In genomic region chr2:74669650-74670235, GRCm38 (mm10) we compare ENCODE assay signal across 35 mouse cellular contexts. TPM values are rescaled to one million over a fixed set of nuclear protein-coding genes. Genes with fewer than 3 reads are reported as not detected.
DNase-seq lines count a peak whose midpoint lies in the region; ATAC-seq lines count a peak whose summit lies in the region.
"Had no signal": no experiment of that assay in that cellular context is flagged by ENCODE, and none has a peak within 500 bp of the region (broad histone marks: within the 10 kb centered on the region; RNA-seq: fewer than 3 reads in every experiment).

No protein-coding gene starts in this region.

- no peak overlapping the region for H3K9ac ChIP-seq in midbrain, embryonic 11.5 days (ENCODE audit: low read length)
- H3K9ac ChIP-seq in midbrain, embryonic 15.5 days: no peak overlapping the region
- peak overlapping the region; percentile 90 for H3K9ac ChIP-seq in limb, embryonic 11.5 days (ENCODE audit: low read length)
- H3K9ac ChIP-seq in neural tube, embryonic 12.5 days: no peak overlapping the region
- H3K9ac ChIP-seq: embryonic facial prominence, embryonic 13.5 days; forebrain, embryonic 15.5 days; hindbrain, embryonic 15.5 days; liver, embryonic 13.5 days had no signal

- H3K4me2 ChIP-seq in midbrain, embryonic 11.5 days: no peak overlapping the region
- no peak overlapping the region for H3K4me2 ChIP-seq in midbrain, embryonic 15.5 days
- peak overlapping the region; percentile 88 for H3K4me2 ChIP-seq in limb, embryonic 11.5 days (ENCODE audit: low read depth, severe bottlenecking)
- H3K4me2 ChIP-seq in neural tube, embryonic 12.5 days (replicated peaks): peak overlapping the region; percentile 72; the same call in 1 of the 2 replicates
- H3K4me2 ChIP-seq: embryonic facial prominence, embryonic 13.5 days; forebrain, embryonic 15.5 days; hindbrain, embryonic 15.5 days; liver, embryonic 13.5 days had no signal

- no peaks in the 10 kb centered on the region for H3K9me3 ChIP-seq in heart, embryonic 10.5 days
- no peaks in the 10 kb centered on the region for H3K9me3 ChIP-seq in midbrain, embryonic 11.5 days (ENCODE audit: control insufficient read depth, low read length)
- no peaks in the 10 kb centered on the region for H3K9me3 ChIP-seq in midbrain, embryonic 15.5 days
- no peaks in the 10 kb centered on the region for H3K9me3 ChIP-seq in limb, embryonic 11.5 days (ENCODE audit: control insufficient read depth, low read length)
- no peaks in the 10 kb centered on the region for H3K9me3 ChIP-seq in neural tube, embryonic 12.5 days
- H3K9me3 ChIP-seq: embryonic facial prominence, embryonic 13.5 days; forebrain, embryonic 15.5 days; hindbrain, embryonic 15.5 days; liver, embryonic 13.5 days had no signal

- H3K36me3 ChIP-seq in heart, embryonic 10.5 days: no peaks in the 10 kb centered on the region
- no peaks in the 10 kb centered on the region for H3K36me3 ChIP-seq in midbrain, embryonic 11.5 days (ENCODE audit: control insufficient read depth, insufficient read depth, low read length)
- no peaks in the 10 kb centered on the region for H3K36me3 ChIP-seq in midbrain, embryonic 15.5 days (replicated peaks)
- no peaks in the 10 kb centered on the region for H3K36me3 ChIP-seq in limb, embryonic 11.5 days (ENCODE audit: control insufficient read depth, insufficient read depth, low read length)
- H3K36me3 ChIP-seq in neural tube, embryonic 12.5 days: no peaks in the 10 kb centered on the region
- H3K36me3 ChIP-seq: embryonic facial prominence, embryonic 13.5 days; forebrain, embryonic 15.5 days; hindbrain, embryonic 15.5 days; liver, embryonic 13.5 days had no signal

- ATAC-seq in midbrain, embryonic 11.5 days (ENCODE audit: low FRiP score): no peak
- ATAC-seq in midbrain, embryonic 15.5 days (replicated peaks): no peak
- no peak for ATAC-seq in limb, embryonic 11.5 days (ENCODE audit: insufficient number of reproducible peaks, low FRiP score, low TSS enrichment, low read depth)
- ATAC-seq in neural tube, embryonic 12.5 days (ENCODE audit: low FRiP score, low read depth): no peak
- ATAC-seq: CD4-positive, CD25-positive, alpha-beta regulatory T cell, adult 4 months; forebrain, embryonic 15.5 days; intestine, embryonic 16.5 days had no signal

- H3K4me3 ChIP-seq in heart, embryonic 10.5 days: no peak overlapping the region
- no peak overlapping the region for H3K4me3 ChIP-seq in midbrain, embryonic 11.5 days (ENCODE audit: low read depth, low read length)
- H3K4me3 ChIP-seq in midbrain, embryonic 15.5 days: no peak overlapping the region
- peak overlapping the region; percentile 63 for H3K4me3 ChIP-seq in limb, embryonic 11.5 days (ENCODE audit: low read depth, low read length)
- H3K4me3 ChIP-seq in neural tube, embryonic 12.5 days: no peak overlapping the region
- H3K4me3 ChIP-seq: embryonic facial prominence, embryonic 13.5 days; forebrain, embryonic 15.5 days; hindbrain, embryonic 15.5 days; liver, embryonic 13.5 days had no signal

- H3K4me1 ChIP-seq in heart, embryonic 10.5 days: peaks cover 24% of the 10 kb centered on the region
- H3K4me1 ChIP-seq in midbrain, embryonic 11.5 days (ENCODE audit: control insufficient read depth, insufficient read depth, low read length): peaks cover 8% of the 10 kb centered on the region; the same call in 1 of the 2 replicates
- H3K4me1 ChIP-seq in midbrain, embryonic 15.5 days: peaks cover 11% of the 10 kb centered on the region
- peaks cover 17% of the 10 kb centered on the region for H3K4me1 ChIP-seq in limb, embryonic 11.5 days (ENCODE audit: control insufficient read depth, insufficient read depth, low read length)
- peaks cover 22% of the 10 kb centered on the region for H3K4me1 ChIP-seq in neural tube, embryonic 12.5 days

- 2% methylated on average over 14 of the region's 14 CpGs for WGBS in heart, embryonic 10.5 days
- WGBS in midbrain, embryonic 11.5 days: 2% methylated on average over 14 of the region's 14 CpGs
- WGBS in midbrain, embryonic 15.5 days: 2% methylated on average over 14 of the region's 14 CpGs
- WGBS in limb, embryonic 11.5 days: under 1% methylated on average over 14 of the region's 14 CpGs
- under 1% methylated on average over 14 of the region's 14 CpGs for WGBS in neural tube, embryonic 12.5 days

- H3K27me3 ChIP-seq in heart, embryonic 10.5 days (ENCODE audit: insufficient read depth, poor library complexity, severe bottlenecking): peaks cover 100% of the 10 kb centered on the region
- H3K27me3 ChIP-seq in midbrain, embryonic 11.5 days (ENCODE audit: control insufficient read depth, insufficient read depth, low read length): peaks cover 95% of the 10 kb centered on the region
- peaks cover 94% of the 10 kb centered on the region for H3K27me3 ChIP-seq in midbrain, embryonic 15.5 days (replicated peaks)
- H3K27me3 ChIP-seq in limb, embryonic 11.5 days (ENCODE audit: control insufficient read depth, insufficient read depth, low read length): peaks cover 44% of the 10 kb centered on the region
- peaks cover 95% of the 10 kb centered on the region for H3K27me3 ChIP-seq in neural tube, embryonic 12.5 days (replicated peaks)

- DNase-seq in heart, embryonic 10.5 days (ENCODE audit: low spot score): peak; percentile 47
- no peak for DNase-seq in heart, adult 9 months (ENCODE audit: low spot score in 2 of 2)
- DNase-seq in midbrain, embryonic 11.5 days (ENCODE audit: low spot score, missing footprints): peak; percentile 95
- DNase-seq in limb, embryonic 11.5 days (ENCODE audit: low spot score): peak; percentile 62
- DNase-seq in left cerebral cortex, adult 18-20 months (ENCODE audit: low spot score in 2 of 2): no peak
- DNase-seq in layer of hippocampus, postnatal 36 days: no peak
- DNase-seq: adrenal gland, adult 8-10 months; cerebellum, adult 18-20 months; cerebellum, postnatal 14 days; heart, adult 18-20 months; heart, postnatal 36 days; kidney, postnatal 36 days; liver, embryonic 13.5 days; lung, adult 2 months; lung, postnatal 14 days; midbrain, embryonic 14.5 days; thymus, adult 18-20 months; thymus, postnatal 36 days had no signal

- H3K27ac ChIP-seq in heart, embryonic 10.5 days: no peak overlapping the region
- no peak overlapping the region for H3K27ac ChIP-seq in midbrain, embryonic 11.5 days (ENCODE audit: low read depth, low read length)
- H3K27ac ChIP-seq in midbrain, embryonic 15.5 days: no peak overlapping the region
- 0 out of 2 replicates have a peak overlapping the region, but pooled peaks have one; percentile 5 for H3K27ac ChIP-seq in limb, embryonic 11.5 days (replicated peaks; ENCODE audit: low read depth, low read length)
- no peak overlapping the region for H3K27ac ChIP-seq in neural tube, embryonic 12.5 days
- H3K27ac ChIP-seq: embryonic facial prominence, embryonic 13.5 days; forebrain, embryonic 15.5 days; hindbrain, embryonic 15.5 days; liver, embryonic 13.5 days had no signal

RNA-seq across cellular contexts. Expression of gene Hoxd13, which starts 1.6 kb away (rescaled TPM):
- 0.40 TPM in 1 of 2 replicates, not detected in the other for polyA plus RNA-seq in heart, embryonic 10.5 days (2016; fragmentation: Nextera tagmentation; extraction: Ambion mirVana)
- not detected in 2 replicates for polyA plus RNA-seq in midbrain, embryonic 11.5 days (2014; fragmentation: Nextera tagmentation; extraction: Ambion mirVana)
- polyA plus RNA-seq in midbrain, embryonic 15.5 days (2015; fragmentation: Nextera tagmentation; extraction: Ambion mirVana): 0.06 TPM in 1 of 2 replicates, not detected in the other
- polyA plus RNA-seq in limb, embryonic 11.5 days (2014; fragmentation: Nextera tagmentation; extraction: Ambion mirVana): 55.3 and 59.8 TPM in 2 replicates
- 0.57 and 2.5 TPM in 2 replicates for polyA plus RNA-seq in neural tube, embryonic 12.5 days (2016; fragmentation: Nextera tagmentation; extraction: Ambion mirVana)
- total RNA-seq in left cerebral cortex, adult 18-20 months (2021): not detected
- not detected for total RNA-seq in layer of hippocampus, postnatal 36 days (2021)
- total RNA-seq: adrenal gland, adult 8-10 months; gastrocnemius, adult 8-10 months; heart, adult 18-20 months; heart, postnatal 36 days; layer of hippocampus, postnatal 10 days; left cerebral cortex, postnatal 10 days; megakaryocyte progenitor cell, adult 5-6 weeks; neutrophil, adult 5-6 weeks had no signal
- polyA plus RNA-seq: CD4-positive, CD25-positive, alpha-beta regulatory T cell, adult 4 months; embryonic facial prominence, embryonic 13.5 days; forebrain, embryonic 15.5 days; heart, embryonic 14.5 days; hindbrain, embryonic 15.5 days; liver, embryonic 13.5 days; small intestine, adult 2 months; stomach, embryonic 16.5 days had no signal

RNA-seq across cellular contexts. Expression of gene Hoxd12, which starts 5.1 kb away (rescaled TPM):
- polyA plus RNA-seq in heart, embryonic 10.5 days (2016; fragmentation: Nextera tagmentation; extraction: Ambion mirVana): 1.1 TPM in 1 of 2 replicates, not detected in the other
- not detected in 2 replicates for polyA plus RNA-seq in midbrain, embryonic 11.5 days (2014; fragmentation: Nextera tagmentation; extraction: Ambion mirVana)
- not detected in 2 replicates for polyA plus RNA-seq in midbrain, embryonic 15.5 days (2015; fragmentation: Nextera tagmentation; extraction: Ambion mirVana)
- 80.7 and 82.2 TPM in 2 replicates for polyA plus RNA-seq in limb, embryonic 11.5 days (2014; fragmentation: Nextera tagmentation; extraction: Ambion mirVana)
- 4.1 and 8.0 TPM in 2 replicates for polyA plus RNA-seq in neural tube, embryonic 12.5 days (2016; fragmentation: Nextera tagmentation; extraction: Ambion mirVana)
- not detected for total RNA-seq in left cerebral cortex, adult 18-20 months (2021)
- not detected for total RNA-seq in layer of hippocampus, postnatal 36 days (2021)
- total RNA-seq: adrenal gland, adult 8-10 months; ES-E14; gastrocnemius, adult 8-10 months; heart, adult 18-20 months; heart, postnatal 36 days; layer of hippocampus, postnatal 10 days; left cerebral cortex, postnatal 10 days; megakaryocyte progenitor cell, adult 5-6 weeks; neutrophil, adult 5-6 weeks had no signal
- polyA plus RNA-seq: CD4-positive, CD25-positive, alpha-beta regulatory T cell, adult 4 months; embryonic facial prominence, embryonic 13.5 days; forebrain, embryonic 15.5 days; heart, embryonic 14.5 days; hindbrain, embryonic 15.5 days; liver, embryonic 13.5 days; lung, adult 2 months; midbrain, embryonic 14.5 days; small intestine, adult 2 months had no signal

RNA-seq across cellular contexts. Expression of gene Hoxd11, which starts 9.6 kb away (rescaled TPM):
- 0.07 and 2.1 TPM in 2 replicates for polyA plus RNA-seq in heart, embryonic 10.5 days (2016; fragmentation: Nextera tagmentation; extraction: Ambion mirVana)
- not detected in 2 replicates for polyA plus RNA-seq in midbrain, embryonic 11.5 days (2014; fragmentation: Nextera tagmentation; extraction: Ambion mirVana)
- polyA plus RNA-seq in midbrain, embryonic 15.5 days (2015; fragmentation: Nextera tagmentation; extraction: Ambion mirVana): not detected in 2 replicates
- 59.6 and 64.4 TPM in 2 replicates for polyA plus RNA-seq in limb, embryonic 11.5 days (2014; fragmentation: Nextera tagmentation; extraction: Ambion mirVana)
- 19.1 and 25.2 TPM in 2 replicates for polyA plus RNA-seq in neural tube, embryonic 12.5 days (2016; fragmentation: Nextera tagmentation; extraction: Ambion mirVana)
- not detected for total RNA-seq in left cerebral cortex, adult 18-20 months (2021)
- total RNA-seq in layer of hippocampus, postnatal 36 days (2021): not detected
- total RNA-seq: adrenal gland, adult 8-10 months; gastrocnemius, adult 8-10 months; heart, adult 18-20 months; heart, postnatal 36 days; layer of hippocampus, postnatal 10 days; left cerebral cortex, postnatal 10 days; megakaryocyte progenitor cell, adult 5-6 weeks; neutrophil, adult 5-6 weeks had no signal
- polyA plus RNA-seq: CD4-positive, CD25-positive, alpha-beta regulatory T cell, adult 4 months; embryonic facial prominence, embryonic 13.5 days; forebrain, embryonic 15.5 days; heart, embryonic 14.5 days; hindbrain, embryonic 15.5 days; liver, embryonic 13.5 days; lung, adult 2 months; midbrain, embryonic 14.5 days; small intestine, adult 2 months; stomach, embryonic 16.5 days had no signal

RNA-seq across cellular contexts. Expression of gene Evx2, which starts 10.4 kb away (rescaled TPM):
- polyA plus RNA-seq in heart, embryonic 10.5 days (2016; fragmentation: Nextera tagmentation; extraction: Ambion mirVana): not detected in 2 replicates
- polyA plus RNA-seq in midbrain, embryonic 11.5 days (2014; fragmentation: Nextera tagmentation; extraction: Ambion mirVana): 1.5 and 1.9 TPM in 2 replicates
- polyA plus RNA-seq in midbrain, embryonic 15.5 days (2015; fragmentation: Nextera tagmentation; extraction: Ambion mirVana): 0.31 and 0.52 TPM in 2 replicates
- 3.3 and 3.8 TPM in 2 replicates for polyA plus RNA-seq in limb, embryonic 11.5 days (2014; fragmentation: Nextera tagmentation; extraction: Ambion mirVana)
- 1.1 and 1.2 TPM in 2 replicates for polyA plus RNA-seq in neural tube, embryonic 12.5 days (2016; fragmentation: Nextera tagmentation; extraction: Ambion mirVana)
- total RNA-seq in left cerebral cortex, adult 18-20 months (2021): not detected
- total RNA-seq in layer of hippocampus, postnatal 36 days (2021): not detected
- total RNA-seq: adrenal gland, adult 8-10 months; ES-E14; gastrocnemius, adult 8-10 months; heart, adult 18-20 months; heart, postnatal 36 days; layer of hippocampus, postnatal 10 days; left cerebral cortex, postnatal 10 days; megakaryocyte progenitor cell, adult 5-6 weeks; neutrophil, adult 5-6 weeks had no signal
- polyA plus RNA-seq: CD4-positive, CD25-positive, alpha-beta regulatory T cell, adult 4 months; embryonic facial prominence, embryonic 13.5 days; forebrain, embryonic 15.5 days; heart, embryonic 14.5 days; kidney, embryonic 14.5 days; liver, embryonic 13.5 days; lung, adult 2 months; small intestine, adult 2 months; stomach, embryonic 16.5 days had no signal

RNA-seq across cellular contexts. Expression of gene Hoxd10, which starts 22.0 kb away (rescaled TPM):
- 2.3 TPM in 1 of 2 replicates, not detected in the other for polyA plus RNA-seq in heart, embryonic 10.5 days (2016; fragmentation: Nextera tagmentation; extraction: Ambion mirVana)
- polyA plus RNA-seq in midbrain, embryonic 11.5 days (2014; fragmentation: Nextera tagmentation; extraction: Ambion mirVana): not detected in 2 replicates
- polyA plus RNA-seq in midbrain, embryonic 15.5 days (2015; fragmentation: Nextera tagmentation; extraction: Ambion mirVana): not detected in 2 replicates
- polyA plus RNA-seq in limb, embryonic 11.5 days (2014; fragmentation: Nextera tagmentation; extraction: Ambion mirVana): 52.0 and 55.0 TPM in 2 replicates
- 48.9 and 49.0 TPM in 2 replicates for polyA plus RNA-seq in neural tube, embryonic 12.5 days (2016; fragmentation: Nextera tagmentation; extraction: Ambion mirVana)
- not detected for total RNA-seq in left cerebral cortex, adult 18-20 months (2021)
- total RNA-seq in layer of hippocampus, postnatal 36 days (2021): not detected
- total RNA-seq: adrenal gland, adult 8-10 months; heart, adult 18-20 months; layer of hippocampus, postnatal 10 days; left cerebral cortex, postnatal 10 days; megakaryocyte progenitor cell, adult 5-6 weeks; neutrophil, adult 5-6 weeks had no signal
- polyA plus RNA-seq: CD4-positive, CD25-positive, alpha-beta regulatory T cell, adult 4 months; forebrain, embryonic 15.5 days; heart, embryonic 14.5 days; hindbrain, embryonic 15.5 days; liver, embryonic 13.5 days; lung, adult 2 months; midbrain, embryonic 14.5 days; small intestine, adult 2 months had no signal

Comparison
In these comparisons a context has a peak if more than half of its experiments do, and no peak if none do; other contexts are left out.
1. DNase-seq: peak in heart, embryonic 10.5 days (single experiment), midbrain, embryonic 11.5 days (single experiment) and limb, embryonic 11.5 days (single experiment); none in heart, adult 9 months (0 of 2), left cerebral cortex, adult 18-20 months (0 of 2) and layer of hippocampus, postnatal 36 days (0 of 2).
2. H3K4me2 ChIP-seq: peak in limb, embryonic 11.5 days (single experiment) and neural tube, embryonic 12.5 days (single experiment); none in midbrain, embryonic 11.5 days (single experiment) and midbrain, embryonic 15.5 days (single experiment).
3. RNA of gene Hoxd13, which starts 1.6 kb away (polyA plus RNA-seq): 55.3 to 59.8 TPM in limb, embryonic 11.5 days; 0.57 to 2.5 TPM in neural tube, embryonic 12.5 days, 0.40 TPM in heart, embryonic 10.5 days, 0.06 TPM in midbrain, embryonic 15.5 days and not detected in midbrain, embryonic 11.5 days; every median in the first group is over 10 times any median in the second.